Mouse (Mus musculus): ENCODE results near the gene BC035044. TPM values are rescaled to one million over a fixed set of nuclear protein-coding genes. Genes with fewer than 3 reads are reported as not detected.
"Not testable (repeated sequence)": the region's sequence is repeated elsewhere in the genome, so short reads cannot be mapped to it uniquely, and the experiment has no call there.

BC035044 gene
- total RNA-seq (2015): 154 and 164 TPM in 2 replicates
- 141 and 149 TPM in 2 replicates for total RNA-seq (2017)

GRCm38 (mm10) chr6:128890948-128891355, at the start of gene BC035044:
Gene BC035044, minus strand, starts transcription at chr6:128891126.
- ATAC-seq (ENCODE audit: poor library complexity, severe bottlenecking): peak; percentile 51

GRCm38 (mm10) chr6:128935889-128936665, 45.2 kb upstream of the BC035044 start:
- ATAC-seq (ENCODE audit: poor library complexity, severe bottlenecking): not testable (repeated sequence)

GRCm38 (mm10) chr6:128934081-128934480, 43.2 kb upstream of the BC035044 start, which contains the start of gene Clec2g:
Gene Clec2g, plus strand, starts transcription at chr6:128934381.
- ATAC-seq (ENCODE audit: poor library complexity, severe bottlenecking): not testable (repeated sequence)

- ATAC-seq (ENCODE audit: poor library complexity, severe bottlenecking): no peak
These were observed 42.1 kb upstream of the BC035044 start for GRCm38 (mm10) chr6:128933050-128933449.

GRCm38 (mm10) chr6:128917322-128917721, 26.4 kb upstream of the BC035044 start:
- ATAC-seq (ENCODE audit: poor library complexity, severe bottlenecking): peak; percentile 58; the same call in 1 of the 2 replicates

- peak; percentile 83 for ATAC-seq (ENCODE audit: poor library complexity, severe bottlenecking)
These were observed 22.8 kb upstream of the BC035044 start for GRCm38 (mm10) chr6:128913598-128914254.

- ATAC-seq (ENCODE audit: poor library complexity, severe bottlenecking): peak; percentile 40
These were observed 10.0 kb upstream of the BC035044 start for GRCm38 (mm10) chr6:128900796-128901552.

GRCm38 (mm10) chr6:128900044-128900443, 9.1 kb upstream of the BC035044 start:
- ATAC-seq (ENCODE audit: poor library complexity, severe bottlenecking): no peak

GRCm38 (mm10) chr6:128895404-128896001, 4.6 kb upstream of the BC035044 start:
- no peak for ATAC-seq (ENCODE audit: poor library complexity, severe bottlenecking)

GRCm38 (mm10) chr6:128888834-128889233, 2.1 kb downstream of the BC035044 start:
- ATAC-seq (ENCODE audit: poor library complexity, severe bottlenecking): peak; percentile 76

- peak; percentile 56 for ATAC-seq (ENCODE audit: poor library complexity, severe bottlenecking)
These were observed 3.7 kb downstream of the BC035044 start, which contains the start of gene Clec2i for GRCm38 (mm10) chr6:128887091-128887790. Gene Clec2i, plus strand, starts transcription at chr6:128887588.

- ATAC-seq (ENCODE audit: poor library complexity, severe bottlenecking): no peak
These were observed 18.9 kb downstream of the BC035044 start for GRCm38 (mm10) chr6:128871910-128872610.

GRCm38 (mm10) chr6:128868861-128869260, 22.1 kb downstream of the BC035044 start:
- ATAC-seq (ENCODE audit: poor library complexity, severe bottlenecking): no peak

- no peak for ATAC-seq (ENCODE audit: poor library complexity, severe bottlenecking)
These were observed 33.0 kb downstream of the BC035044 start for GRCm38 (mm10) chr6:128857976-128858375.

- ATAC-seq (ENCODE audit: poor library complexity, severe bottlenecking): peak; percentile 74
These were observed 34.7 kb downstream of the BC035044 start for GRCm38 (mm10) chr6:128856250-128856649.

- ATAC-seq (ENCODE audit: poor library complexity, severe bottlenecking): no peak
These were observed 35.4 kb downstream of the BC035044 start for GRCm38 (mm10) chr6:128855477-128855876.

GRCm38 (mm10) chr6:128854895-128855294, 36.0 kb downstream of the BC035044 start:
- no peak for ATAC-seq (ENCODE audit: poor library complexity, severe bottlenecking)

GRCm38 (mm10) chr6:128854024-128854820, 36.7 kb downstream of the BC035044 start:
- ATAC-seq (ENCODE audit: poor library complexity, severe bottlenecking): peak; percentile 69

GRCm38 (mm10) chr6:128852766-128853165, 38.2 kb downstream of the BC035044 start:
- no peak for ATAC-seq (ENCODE audit: poor library complexity, severe bottlenecking)

All from megakaryocyte, adult 5-6 weeks (primary cell).